Mouse (Mus musculus) ES-E14 (cell line): ENCODE measurements around the gene Ak8. TPM values are rescaled to one million over a fixed set of nuclear protein-coding genes. Genes with fewer than 3 reads are reported as not detected.

ENCODE experiments used
- DNase-seq: peaks from one replicate; pipeline ENCODE4 v3.0.0-alpha.2; 2013; ENCODE audit warnings: low read depth, low spot score
- H3K27ac ChIP-seq: 2 replicates; pipeline ENCODE4 v1.5.1; 2012; ENCODE audit warnings: low read depth, mild to moderate bottlenecking, low read length, moderate library complexity, mixed read lengths; ENCODE audit not compliant: poor library complexity, insufficient read depth, severe bottlenecking
- H3K36me3 ChIP-seq: 2 replicates; pipeline ENCODE4 v1.6.1; 2012; ENCODE audit warnings: mild to moderate bottlenecking, low read length, moderate library complexity, mixed read lengths; ENCODE audit not compliant: control insufficient read depth, poor library complexity, insufficient read depth, severe bottlenecking
- H3K4me1 ChIP-seq, 2 experiments: fragments of 150-350 bp in 1 of 2; sonication (generic) in 1 of 2; 2 replicates each; pipeline ENCODE4 v1.6.1; 2012; ENCODE audit warnings: low read length in 2 of 2, mild to moderate bottlenecking in 1 of 2, mixed read lengths in 1 of 2; ENCODE audit not compliant: control insufficient read depth in 2 of 2, insufficient read depth in 2 of 2, poor library complexity in 1 of 2
- H3K4me3 ChIP-seq, 2 experiments: fragments of 150-350 bp in 1 of 2; sonication (generic) in 1 of 2; 2 replicates each; pipeline ENCODE4 v1.5.1; 2012; ENCODE audit warnings: low read length in 2 of 2, low read depth in 1 of 2, mild to moderate bottlenecking in 1 of 2, mixed read lengths in 1 of 2; ENCODE audit not compliant: insufficient read depth in 1 of 2, poor library complexity in 1 of 2, severe bottlenecking in 1 of 2
- H3K9ac ChIP-seq: 2 replicates; pipeline ENCODE4 v1.6.1; 2012; ENCODE audit warnings: low read depth, mild to moderate bottlenecking, low read length, mixed read lengths; ENCODE audit not compliant: poor library complexity, insufficient read depth, severe bottlenecking
- H3K9me3 ChIP-seq: fragments of 150-350 bp; sonication (generic); 2 replicates; pipeline ENCODE4 v1.6.1; 2012; ENCODE audit warnings: low read depth, mild to moderate bottlenecking, low read length; ENCODE audit not compliant: control insufficient read depth, insufficient read depth
- CHD2 ChIP-seq: IDR thresholded peaks from 2 replicates; pipeline ENCODE4 v1.6.1; 2014; ENCODE audit warnings: mild to moderate bottlenecking, low read depth, low read length, inconsistent platforms
- HCFC1 ChIP-seq: IDR thresholded peaks from 2 replicates; pipeline ENCODE4 v1.6.1; 2012; ENCODE audit warnings: low read length, inconsistent platforms, borderline replicate concordance; ENCODE audit not compliant: insufficient read depth
- MAFK ChIP-seq: IDR thresholded peaks from 2 replicates; pipeline ENCODE4 v1.6.1; 2014; ENCODE audit warnings: mild to moderate bottlenecking, low read depth, low read length, inconsistent platforms; ENCODE audit not compliant: insufficient read depth
- ZC3H11A ChIP-seq: IDR thresholded peaks from 2 replicates; pipeline ENCODE4 v1.6.1; 2012; ENCODE audit warnings: low read depth, mild to moderate bottlenecking, inconsistent platforms, low read length, borderline replicate concordance
- ZNF384 ChIP-seq: IDR thresholded peaks from 2 replicates; pipeline ENCODE4 v1.6.1; 2012; ENCODE audit warnings: low read depth, low read length, inconsistent platforms
- in situ Hi-C, 2 experiments: fragments of 600-800 bp; cut with MboI; formaldehyde crosslinking; loops; one replicate each; pipeline ENCODE4 v1.15.1; 2025; ENCODE audit warnings: low sequenced_read_pairs in 2 of 2, inconsistent platforms in 1 of 2; ENCODE audit not compliant: unreplicated experiment in 2 of 2
- total RNA-seq: library from RNA; depleted of rRNA; stranded (reverse); fragments of 300-350 nt; gene quantifications from 2 replicates; pipeline ENCODE4 v1.2.3, GENCODE M21; 2012

The Ak8 gene
- total RNA-seq, 1 experiment = 0.49 TPM

DNA sequence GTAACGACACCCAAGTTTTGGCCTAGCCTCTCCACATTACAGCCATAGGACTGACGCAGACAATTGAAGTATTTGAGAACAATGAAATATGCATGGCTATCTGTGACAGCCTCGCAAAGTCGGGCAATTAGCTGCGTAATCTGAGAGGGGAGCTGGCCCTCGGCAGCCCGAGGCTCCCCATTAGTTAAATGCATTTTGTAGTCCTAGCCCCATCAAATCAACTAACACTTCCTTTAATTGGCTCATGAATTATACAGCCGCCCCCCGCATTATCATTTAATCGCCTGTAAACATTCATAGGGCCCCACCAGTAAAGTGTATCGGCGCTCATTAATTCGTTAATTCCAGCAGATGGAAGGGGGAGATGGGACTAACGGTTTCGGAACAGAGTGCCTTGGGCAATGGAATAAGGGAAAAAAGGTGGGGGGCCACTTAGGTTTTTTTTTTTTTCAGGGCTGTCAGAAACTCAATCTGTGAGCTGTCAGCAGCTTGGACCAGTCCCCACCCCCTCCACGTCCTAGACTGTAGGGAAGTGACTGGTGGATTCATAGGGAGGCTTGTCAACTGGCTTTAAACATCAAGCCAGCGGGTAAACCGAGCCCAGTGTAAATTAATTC is 97.6 kb downstream of the Ak8 start:
- no peak for TF ChIP-seq ZC3H11A
- no peak for TF ChIP-seq MAFK
- no peak for TF ChIP-seq HCFC1
- TF ChIP-seq ZNF384 = no peak
- TF ChIP-seq CHD2 = no peak
- H3K4me1 ChIP-seq = peaks cover 0 to 2% of the 10 kb centered on the region in 2 experiments; a peak in 1 of 4 replicates
- DNase-seq = no peak
- in situ Hi-C loops = no loop called here
- H3K36me3 ChIP-seq = no peaks in the 10 kb centered on the region
- no peak overlapping the region for H3K9ac ChIP-seq
- H3K4me3 ChIP-seq = no peak overlapping the region
- no peaks in the 10 kb centered on the region for H3K9me3 ChIP-seq
- no peak overlapping the region for H3K27ac ChIP-seq

DNA sequence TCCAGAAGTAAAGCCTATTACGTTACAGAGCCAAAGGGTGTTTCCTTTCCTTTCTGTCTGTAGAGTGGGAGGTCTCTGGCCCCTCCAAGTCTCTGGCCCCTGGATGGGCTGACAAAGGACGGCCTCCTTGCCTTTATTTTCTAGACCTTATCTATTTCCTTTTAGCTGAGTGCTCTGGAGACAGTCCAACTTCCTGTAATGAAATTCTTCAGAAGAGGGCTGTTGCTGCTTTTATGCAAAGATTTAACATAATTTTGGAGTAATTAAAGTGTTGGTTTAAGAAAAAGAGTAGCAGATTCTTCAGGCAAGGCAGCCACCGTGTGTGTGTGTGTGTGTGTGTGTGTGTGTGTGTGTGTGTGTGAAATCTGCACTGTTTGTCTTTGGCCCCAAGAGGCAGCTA is 98.4 kb downstream of the Ak8 start:
- TF ChIP-seq ZC3H11A (no peak), MAFK (no peak), ZNF384 (no peak), HCFC1 (no peak), CHD2 (no peak)
- Histone ChIP-seq H3K9ac (no peak overlapping the region), H3K9me3 (no peaks in the 10 kb centered on the region), H3K36me3 (no peaks in the 10 kb centered on the region), H3K27ac (no peak overlapping the region), H3K4me1 (peaks cover 0 to 2% of the 10 kb centered on the region in 2 experiments; a peak in 1 of 4 replicates), H3K4me3 (no peak overlapping the region)
- no peak for DNase-seq
- in situ Hi-C loops = no loop called here

DNA sequence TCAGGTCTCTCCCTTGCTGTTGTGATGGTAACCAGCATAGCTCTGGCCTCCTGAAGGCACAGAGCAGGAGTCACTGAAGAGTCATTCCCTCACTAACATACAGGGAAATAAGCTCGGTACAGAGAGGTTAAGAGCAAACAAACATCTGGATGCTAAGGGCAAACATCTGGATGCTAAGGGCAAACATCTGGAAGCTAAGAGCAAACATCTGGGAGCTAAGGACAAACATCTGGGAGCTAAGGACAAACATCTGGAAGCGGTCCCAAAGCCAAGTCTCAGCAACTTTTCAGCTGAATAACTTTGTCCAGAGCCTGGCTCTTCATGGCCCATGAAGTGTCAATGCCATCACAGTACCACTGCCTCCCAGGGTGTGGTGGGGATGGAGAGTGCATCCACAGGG is 99.6 kb downstream of the Ak8 start:
- no peak overlapping the region for H3K27ac ChIP-seq
- no peaks in the 10 kb centered on the region for H3K9me3 ChIP-seq
- H3K4me3 ChIP-seq = no peak overlapping the region
- no peaks in the 10 kb centered on the region for H3K36me3 ChIP-seq
- in situ Hi-C loops = no loop called here
- TF ChIP-seq HCFC1 = no peak
- no peak for TF ChIP-seq ZNF384
- DNase-seq = no peak
- H3K4me1 ChIP-seq = peaks cover 0 to 2% of the 10 kb centered on the region in 2 experiments; a peak in 1 of 4 replicates
- no peak overlapping the region for H3K9ac ChIP-seq

DNA sequence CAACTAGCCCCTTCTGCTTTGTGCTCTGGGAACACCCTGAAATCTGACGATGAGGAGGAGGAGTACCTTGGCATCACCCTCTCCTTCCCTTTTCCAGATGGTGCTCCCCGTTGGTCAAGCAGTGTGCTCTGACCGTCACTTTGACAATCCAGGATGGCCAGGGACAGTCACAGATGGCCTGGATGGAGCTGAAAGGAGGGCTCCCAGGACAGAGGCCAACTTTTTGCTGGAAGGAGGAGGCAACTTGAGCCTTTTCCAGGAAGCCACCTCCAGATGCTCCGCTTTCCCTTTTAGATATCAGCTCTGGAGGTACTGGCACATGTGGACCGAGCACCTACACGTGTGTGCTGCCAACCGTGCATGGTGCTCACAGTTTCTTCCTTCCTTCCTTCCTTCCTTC is 103.4 kb downstream of the Ak8 start:
- in situ Hi-C loops = no loop called here
- DNase-seq = no peak
- Histone ChIP-seq H3K36me3 (no peaks in the 10 kb centered on the region), H3K9ac (no peak overlapping the region), H3K4me1 (peaks cover 0 to 2% of the 10 kb centered on the region in 2 experiments; a peak in 1 of 4 replicates), H3K4me3 (no peak overlapping the region), H3K27ac (no peak overlapping the region), H3K9me3 (no peaks in the 10 kb centered on the region)
- TF ChIP-seq ZC3H11A = no peak
- no peak for TF ChIP-seq CHD2
- no peak for TF ChIP-seq MAFK
- no peak for TF ChIP-seq HCFC1
- TF ChIP-seq ZNF384 = no peak

DNA sequence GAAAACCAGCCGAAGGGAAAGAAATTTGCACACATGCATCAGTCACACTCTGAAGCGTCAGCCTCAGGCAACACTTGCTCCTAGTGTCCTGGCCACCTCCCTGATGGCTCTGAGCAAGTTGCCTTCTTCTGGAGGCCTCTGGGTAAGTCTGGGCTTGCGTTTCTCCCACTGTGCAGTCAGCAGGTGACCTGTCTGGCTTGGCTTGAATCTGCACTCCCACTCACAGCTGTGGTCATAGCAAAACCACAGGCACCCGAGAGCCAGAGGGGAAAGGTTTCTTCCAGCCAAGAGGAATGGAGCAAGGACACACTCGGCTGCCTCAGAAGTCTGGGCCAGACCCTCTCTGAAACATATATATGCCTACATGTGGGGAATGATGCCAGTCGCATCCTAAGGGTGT is 108.9 kb downstream of the Ak8 start:
- Histone ChIP-seq H3K27ac (no peak overlapping the region), H3K4me3 (no peak overlapping the region), H3K9me3 (no peaks in the 10 kb centered on the region), H3K4me1 (no peaks in the 10 kb centered on the region), H3K9ac (no peak overlapping the region), H3K36me3 (no peaks in the 10 kb centered on the region)
- TF ChIP-seq ZNF384 (no peak), CHD2 (no peak), MAFK (no peak), HCFC1 (no peak), ZC3H11A (no peak)
- DNase-seq = no peak
- in situ Hi-C loops = no loop called here
